ENCODE assay signal across 9 mouse cellular contexts in genomic region chr8:83177317-83178195, GRCm38 (mm10). TPM values are rescaled to one million over a fixed set of nuclear protein-coding genes. Genes with fewer than 3 reads are reported as not detected.
DNase-seq lines count a peak whose midpoint lies in the region; ATAC-seq and TF ChIP-seq lines count a peak whose summit lies in the region.
"Had no signal": no experiment of that assay in that cellular context is flagged by ENCODE, and none has a peak within 500 bp of the region (broad histone marks: within the 10 kb centered on the region; RNA-seq: fewer than 3 reads in every experiment).

No protein-coding gene starts in this region.

- peak overlapping the region; percentile 8; the same call in 1 of the 2 replicates for H3K4me2 ChIP-seq in lung, embryonic 16.5 days (ENCODE audit: low read depth, low read length)
- H3K4me2 ChIP-seq in liver, embryonic 14.5 days (ENCODE audit: low read depth): peak overlapping the region; percentile 26; the same call in 1 of the 2 replicates
- peak overlapping the region; percentile 17 for H3K4me2 ChIP-seq in stomach, embryonic 16.5 days (ENCODE audit: low read depth, low read length)

- no peak for TF ChIP-seq CTCF in liver, embryonic 14.5 days (IDR thresholded peaks at IDR 0.05; ENCODE audit: low read depth)

- no peaks in the 10 kb centered on the region for H3K9me3 ChIP-seq in lung, embryonic 16.5 days (ENCODE audit: control insufficient read depth, low read length)
- no peaks in the 10 kb centered on the region for H3K9me3 ChIP-seq in liver, embryonic 14.5 days (ENCODE audit: control insufficient read depth, low read length)
- H3K9me3 ChIP-seq in stomach, embryonic 16.5 days (replicated peaks; ENCODE audit: control insufficient read depth, low read length): no peaks in the 10 kb centered on the region

- WGBS in lung, embryonic 16.5 days: 27% methylated on average over 11 of the region's 11 CpGs
- 29% methylated on average over 11 of the region's 11 CpGs for WGBS in liver, embryonic 14.5 days (ENCODE audit: insufficient replicate concordance)
- 29% methylated on average over 11 of the region's 11 CpGs for WGBS in stomach, embryonic 16.5 days

- peak; percentile 20 for DNase-seq in embryo, embryonic 10 days (ENCODE audit: low spot score)
- no peak for DNase-seq in embryo, embryonic 9.5 days (ENCODE audit: extremely low spot score)
- DNase-seq in lung, postnatal 14 days: no peak
- no peak for DNase-seq in liver, embryonic 14.5 days (ENCODE audit: low read depth in 3 of 3, low spot score in 3 of 3)
- DNase-seq in right cerebral cortex, postnatal 25 days: no peak
- DNase-seq in thymus, postnatal 0 days (ENCODE audit: low spot score): no peak
- DNase-seq: thymus, postnatal 36 days had no signal

- H3K27ac ChIP-seq in lung, embryonic 16.5 days (ENCODE audit: low read length): peak overlapping the region; percentile 24; the same call in 1 of the 2 replicates
- H3K27ac ChIP-seq in liver, embryonic 14.5 days: no peak overlapping the region
- peak overlapping the region; percentile 84 for H3K27ac ChIP-seq in stomach, embryonic 16.5 days (ENCODE audit: low read length)

- H3K9ac ChIP-seq in lung, embryonic 16.5 days (ENCODE audit: low read length): no peak overlapping the region
- H3K9ac ChIP-seq in liver, embryonic 14.5 days (replicated peaks): no peak overlapping the region
- H3K9ac ChIP-seq in stomach, embryonic 16.5 days (ENCODE audit: low read length): peak overlapping the region; percentile 0; the same call in 1 of the 2 replicates

- H3K27me3 ChIP-seq in lung, embryonic 16.5 days (ENCODE audit: control insufficient read depth, insufficient read depth, low read depth, low read length): no peaks in the 10 kb centered on the region
- H3K27me3 ChIP-seq in liver, embryonic 14.5 days (ENCODE audit: control insufficient read depth, insufficient read depth, low read length): no peaks in the 10 kb centered on the region
- H3K27me3 ChIP-seq in stomach, embryonic 16.5 days (ENCODE audit: control insufficient read depth, insufficient read depth, low read length): no peaks in the 10 kb centered on the region

- H3K4me1 ChIP-seq in lung, embryonic 16.5 days (replicated peaks; ENCODE audit: control insufficient read depth, insufficient read depth, low read length): peaks cover 16% of the 10 kb centered on the region
- H3K4me1 ChIP-seq in liver, embryonic 14.5 days (replicated peaks; ENCODE audit: control insufficient read depth in 2 of 2, insufficient read depth in 2 of 2, low read length in 1 of 2): peaks cover 0 to 9% of the 10 kb centered on the region in 2 experiments; a peak in 2 of 4 replicates
- peaks cover 33% of the 10 kb centered on the region for H3K4me1 ChIP-seq in stomach, embryonic 16.5 days (ENCODE audit: control insufficient read depth, insufficient read depth, low read length)

- no peak for TF ChIP-seq EP300 in liver, embryonic 14.5 days (IDR thresholded peaks at IDR 0.05; ENCODE audit: low read depth)

- ATAC-seq in lung, embryonic 16.5 days (ENCODE audit: low read depth): no peak
- no peak for ATAC-seq in liver, embryonic 14.5 days (ENCODE audit: insufficient read depth)
- no peak for ATAC-seq in stomach, embryonic 16.5 days (ENCODE audit: insufficient read depth, low FRiP score)

- H3K36me3 ChIP-seq in lung, embryonic 16.5 days (ENCODE audit: control insufficient read depth, insufficient read depth, low read length): no peaks in the 10 kb centered on the region
- H3K36me3 ChIP-seq in liver, embryonic 14.5 days (replicated peaks; ENCODE audit: control insufficient read depth, insufficient read depth, low read depth): no peaks in the 10 kb centered on the region
- H3K36me3 ChIP-seq in stomach, embryonic 16.5 days (ENCODE audit: control insufficient read depth, insufficient read depth, low read length): no peaks in the 10 kb centered on the region

- no peak overlapping the region for H3K4me3 ChIP-seq in lung, embryonic 16.5 days (ENCODE audit: low read length)
- no peak overlapping the region for H3K4me3 ChIP-seq in liver, embryonic 14.5 days (ENCODE audit: insufficient read depth in 1 of 2, low read depth in 2 of 2, low read length in 2 of 2)
- H3K4me3 ChIP-seq in stomach, embryonic 16.5 days (replicated peaks; ENCODE audit: low read length): no peak overlapping the region

RNA-seq across cellular contexts. Expression of gene Gm10645, which starts 11.6 kb away (rescaled TPM):
- polyA plus RNA-seq in lung, embryonic 16.5 days (2015; fragmentation: Nextera tagmentation; extraction: Ambion mirVana): 0.23 and 0.89 TPM in 2 replicates
- 0.09 and 0.12 TPM in 2 replicates for polyA plus RNA-seq in liver, embryonic 14.5 days (2012; rRNA removed)
- 0.15 TPM in 1 of 2 replicates, not detected in the other for polyA plus RNA-seq in liver, embryonic 14.5 days (2014; fragmentation: Nextera tagmentation; extraction: Ambion mirVana)
- 1.5 and 2.2 TPM in 2 replicates for polyA plus RNA-seq in stomach, embryonic 16.5 days (2015; fragmentation: Nextera tagmentation; extraction: Ambion mirVana)
- polyA plus RNA-seq in thymus, postnatal 0 days (2015; fragmentation: Nextera tagmentation; extraction: Ambion mirVana): 0.56 and 0.90 TPM in 2 replicates

RNA-seq across cellular contexts. Expression of gene Tbc1d9, which starts 12.4 kb away (rescaled TPM):
- 1.4 TPM in 2 replicates for polyA plus RNA-seq in lung, embryonic 16.5 days (2015; fragmentation: Nextera tagmentation; extraction: Ambion mirVana)
- 1.1 and 1.3 TPM in 2 replicates for polyA plus RNA-seq in liver, embryonic 14.5 days (2012; rRNA removed)
- 0.43 and 0.92 TPM in 2 replicates for polyA plus RNA-seq in liver, embryonic 14.5 days (2014; fragmentation: Nextera tagmentation; extraction: Ambion mirVana)
- polyA plus RNA-seq in stomach, embryonic 16.5 days (2015; fragmentation: Nextera tagmentation; extraction: Ambion mirVana): 3.2 and 3.6 TPM in 2 replicates
- polyA plus RNA-seq in thymus, postnatal 0 days (2015; fragmentation: Nextera tagmentation; extraction: Ambion mirVana): 1.2 and 1.4 TPM in 2 replicates
